Mouse (Mus musculus): ENCODE data around the gene Foxn2. TPM values are rescaled to one million over a fixed set of nuclear protein-coding genes. Genes with fewer than 3 reads are reported as not detected.

Foxn2 gene
- polyA plus RNA-seq, 1 experiment from 2014 or later: 14.6 TPM

DNA sequence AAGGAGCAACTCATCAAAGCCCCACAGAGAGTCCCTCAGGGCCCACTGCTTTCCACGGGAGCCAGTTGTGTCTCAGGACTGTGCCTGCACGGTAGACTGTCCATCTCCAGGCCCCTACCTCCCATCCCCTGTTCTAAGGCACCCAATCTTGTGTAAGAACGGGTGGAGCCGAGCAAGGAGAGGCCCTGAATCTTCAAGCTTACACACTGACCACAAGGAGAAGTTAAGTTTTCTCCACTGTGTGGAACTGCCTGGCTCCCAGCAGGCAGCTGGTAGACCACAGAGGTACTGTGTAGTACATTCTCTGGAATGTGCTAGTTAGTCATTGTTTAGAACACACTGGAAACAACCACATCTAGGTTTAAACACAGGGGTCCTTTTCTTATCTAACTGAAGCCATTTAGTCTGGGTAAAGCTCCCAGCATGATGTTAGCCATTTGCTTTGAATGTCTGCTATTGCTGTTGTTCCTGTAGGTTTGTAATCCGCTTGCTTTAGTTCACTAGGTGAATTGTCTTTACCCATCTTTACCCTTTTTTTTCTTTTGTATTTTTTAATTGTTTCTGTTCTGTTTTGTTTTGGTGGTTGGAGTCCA is 57.7 kb downstream of the Foxn2 start:
- Histone ChIP-seq H3K27me3 (replicated peaks; ENCODE audit: control insufficient read depth, insufficient read depth, low read length) (no peaks in the 10 kb centered on the region), H3K9ac (ENCODE audit: low read depth, low read length) (no peak overlapping the region), H3K9me3 (ENCODE audit: control insufficient read depth, low read length) (no peaks in the 10 kb centered on the region), H3K4me1 (ENCODE audit: control insufficient read depth, insufficient read depth, low read length) (no peaks in the 10 kb centered on the region), H3K4me2 (ENCODE audit: low read depth, low read length) (no peak overlapping the region), H3K4me3 (ENCODE audit: low read length) (no peak overlapping the region), H3K36me3 (ENCODE audit: control insufficient read depth, insufficient read depth, low read length) (0 out of 2 replicates have a peak, but pooled peaks cover 7% of the 10 kb centered on the region), H3K27ac (ENCODE audit: low read length) (no peak overlapping the region)
- ATAC-seq: no peak
- 83% methylated on average over 5 of the region's 5 CpGs for WGBS

DNA sequence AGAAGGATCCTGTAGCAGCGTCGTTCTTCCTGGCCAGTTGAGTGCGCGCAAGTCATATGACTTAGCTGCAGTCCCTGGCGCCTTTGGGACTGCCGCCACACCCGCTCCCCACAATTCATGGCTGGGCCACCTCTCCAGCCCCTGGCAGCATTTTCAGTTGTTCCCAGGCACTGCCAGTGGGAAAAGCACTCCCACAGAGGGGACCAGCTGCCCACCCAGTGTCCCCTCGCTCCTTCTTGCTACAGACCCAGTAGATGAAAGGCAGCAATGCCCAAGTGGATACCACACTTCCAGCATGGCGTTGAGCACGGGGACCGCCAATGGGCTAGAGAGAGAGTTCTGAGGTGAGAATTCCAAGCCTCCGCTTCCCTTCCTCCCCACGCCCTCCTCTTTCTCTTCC is 63.5 kb downstream of the Foxn2 start:
- no peak overlapping the region for H3K4me3 ChIP-seq (ENCODE audit: low read length)
- no peak overlapping the region for H3K4me2 ChIP-seq (ENCODE audit: low read depth, low read length)
- no peaks in the 10 kb centered on the region for H3K9me3 ChIP-seq (ENCODE audit: control insufficient read depth, low read length)
- H3K36me3 ChIP-seq (ENCODE audit: control insufficient read depth, insufficient read depth, low read length): 0 out of 2 replicates have a peak, but pooled peaks cover 7% of the 10 kb centered on the region
- H3K27ac ChIP-seq (ENCODE audit: low read length): peak overlapping the region; percentile 46; the same call in 1 of the 2 replicates
- WGBS: 91% methylated on average over 13 of the region's 13 CpGs
- H3K4me1 ChIP-seq (ENCODE audit: control insufficient read depth, insufficient read depth, low read length): peaks cover 8% of the 10 kb centered on the region; the same call in 1 of the 2 replicates
- H3K9ac ChIP-seq (ENCODE audit: low read depth, low read length): no peak overlapping the region
- ATAC-seq: no peak
- no peaks in the 10 kb centered on the region for H3K27me3 ChIP-seq (replicated peaks; ENCODE audit: control insufficient read depth, insufficient read depth, low read length)

DNA sequence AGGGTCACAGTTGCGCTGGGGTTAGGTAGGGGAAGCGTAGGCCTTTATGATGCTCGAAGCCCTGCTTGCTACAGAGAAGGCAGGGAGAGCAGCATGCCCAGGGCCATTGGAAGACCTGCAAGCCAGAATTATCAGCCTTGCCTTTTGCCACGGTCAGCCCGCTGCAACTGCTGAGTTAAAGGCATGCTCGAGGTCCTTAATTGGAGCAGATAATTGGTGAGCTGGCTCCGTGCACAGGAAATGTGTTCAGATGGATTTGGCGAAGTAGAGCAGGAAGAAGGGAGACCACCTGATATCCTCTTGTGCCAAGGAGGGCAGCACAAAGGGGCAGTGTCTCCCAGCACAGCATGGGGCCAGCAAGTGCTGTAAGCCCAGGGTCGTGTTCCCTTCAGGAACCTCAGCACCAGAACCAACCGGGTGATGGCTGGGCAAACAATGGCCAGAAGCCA is 64.8 kb downstream of the Foxn2 start:
- Histone ChIP-seq H3K9me3 (ENCODE audit: control insufficient read depth, low read length) (no peaks in the 10 kb centered on the region), H3K36me3 (ENCODE audit: control insufficient read depth, insufficient read depth, low read length) (0 out of 2 replicates have a peak, but pooled peaks cover 2% of the 10 kb centered on the region), H3K9ac (ENCODE audit: low read depth, low read length) (no peak overlapping the region), H3K4me2 (ENCODE audit: low read depth, low read length) (no peak overlapping the region), H3K27me3 (replicated peaks; ENCODE audit: control insufficient read depth, insufficient read depth, low read length) (no peaks in the 10 kb centered on the region), H3K27ac (ENCODE audit: low read length) (peak overlapping the region; percentile 20; the same call in 1 of the 2 replicates), H3K4me1 (ENCODE audit: control insufficient read depth, insufficient read depth, low read length) (peaks cover 9% of the 10 kb centered on the region; the same call in 1 of the 2 replicates), H3K4me3 (ENCODE audit: low read length) (no peak overlapping the region)
- 45% methylated on average over 10 of the region's 10 CpGs for WGBS
- no peak for ATAC-seq

DNA sequence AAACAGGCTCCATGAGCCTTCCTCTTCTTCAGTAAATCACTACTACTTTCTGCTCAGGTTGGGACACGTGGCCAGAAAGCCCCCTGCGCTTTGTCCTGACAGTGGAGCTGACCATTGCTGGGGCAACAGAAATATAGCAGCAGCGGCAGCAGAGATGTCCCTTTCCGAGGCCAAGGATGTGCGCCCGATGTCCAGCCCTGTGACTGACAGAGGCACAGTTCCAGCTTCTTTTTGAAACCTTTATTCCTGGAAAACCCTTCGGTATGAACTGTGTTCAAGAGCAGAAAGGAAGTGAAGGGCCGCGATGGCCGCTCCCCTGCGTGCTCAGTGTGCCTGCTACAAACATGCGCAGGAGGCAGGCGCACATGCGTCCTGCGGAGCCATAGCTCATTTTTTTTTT is 65.4 kb downstream of the Foxn2 start:
- Histone ChIP-seq H3K9me3 (ENCODE audit: control insufficient read depth, low read length) (no peaks in the 10 kb centered on the region), H3K27ac (ENCODE audit: low read length) (no peak overlapping the region), H3K4me1 (ENCODE audit: control insufficient read depth, insufficient read depth, low read length) (peaks cover 9% of the 10 kb centered on the region; the same call in 1 of the 2 replicates), H3K9ac (ENCODE audit: low read depth, low read length) (no peak overlapping the region), H3K4me2 (ENCODE audit: low read depth, low read length) (no peak overlapping the region), H3K27me3 (replicated peaks; ENCODE audit: control insufficient read depth, insufficient read depth, low read length) (no peaks in the 10 kb centered on the region), H3K36me3 (ENCODE audit: control insufficient read depth, insufficient read depth, low read length) (no peaks in the 10 kb centered on the region), H3K4me3 (ENCODE audit: low read length) (no peak overlapping the region)
- 92% methylated on average over 15 of the region's 15 CpGs for WGBS
- no peak for ATAC-seq

DNA sequence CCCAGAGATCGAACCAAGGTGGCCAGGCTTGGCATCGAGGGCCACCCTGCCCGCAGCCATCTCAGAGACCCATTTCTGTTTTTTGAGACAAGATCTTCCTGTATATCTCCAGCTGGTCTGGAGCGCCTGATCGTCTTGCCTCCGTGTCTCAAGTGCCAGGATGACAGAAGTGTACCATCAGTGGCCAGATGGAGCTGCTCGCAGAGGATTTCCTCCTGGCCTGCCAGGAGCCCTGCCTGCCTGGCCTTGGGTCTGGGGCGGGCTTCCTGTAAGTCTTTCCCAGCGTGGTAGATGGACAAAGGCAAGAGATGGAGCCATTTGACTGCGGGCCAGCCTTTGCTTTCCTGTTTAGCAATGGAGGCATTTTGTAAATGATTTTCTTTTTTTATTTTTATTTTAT is 66.9 kb downstream of the Foxn2 start:
- no peak overlapping the region for H3K4me2 ChIP-seq (ENCODE audit: low read depth, low read length)
- H3K9me3 ChIP-seq (ENCODE audit: control insufficient read depth, low read length): no peaks in the 10 kb centered on the region
- peaks cover 9% of the 10 kb centered on the region; the same call in 1 of the 2 replicates for H3K4me1 ChIP-seq (ENCODE audit: control insufficient read depth, insufficient read depth, low read length)
- WGBS: 80% methylated on average over 10 of the region's 10 CpGs
- no peaks in the 10 kb centered on the region for H3K36me3 ChIP-seq (ENCODE audit: control insufficient read depth, insufficient read depth, low read length)
- H3K4me3 ChIP-seq (ENCODE audit: low read length): no peak overlapping the region
- H3K27me3 ChIP-seq (replicated peaks; ENCODE audit: control insufficient read depth, insufficient read depth, low read length): no peaks in the 10 kb centered on the region
- H3K9ac ChIP-seq (ENCODE audit: low read depth, low read length): no peak overlapping the region
- no peak for ATAC-seq
- no peak overlapping the region for H3K27ac ChIP-seq (ENCODE audit: low read length)

DNA sequence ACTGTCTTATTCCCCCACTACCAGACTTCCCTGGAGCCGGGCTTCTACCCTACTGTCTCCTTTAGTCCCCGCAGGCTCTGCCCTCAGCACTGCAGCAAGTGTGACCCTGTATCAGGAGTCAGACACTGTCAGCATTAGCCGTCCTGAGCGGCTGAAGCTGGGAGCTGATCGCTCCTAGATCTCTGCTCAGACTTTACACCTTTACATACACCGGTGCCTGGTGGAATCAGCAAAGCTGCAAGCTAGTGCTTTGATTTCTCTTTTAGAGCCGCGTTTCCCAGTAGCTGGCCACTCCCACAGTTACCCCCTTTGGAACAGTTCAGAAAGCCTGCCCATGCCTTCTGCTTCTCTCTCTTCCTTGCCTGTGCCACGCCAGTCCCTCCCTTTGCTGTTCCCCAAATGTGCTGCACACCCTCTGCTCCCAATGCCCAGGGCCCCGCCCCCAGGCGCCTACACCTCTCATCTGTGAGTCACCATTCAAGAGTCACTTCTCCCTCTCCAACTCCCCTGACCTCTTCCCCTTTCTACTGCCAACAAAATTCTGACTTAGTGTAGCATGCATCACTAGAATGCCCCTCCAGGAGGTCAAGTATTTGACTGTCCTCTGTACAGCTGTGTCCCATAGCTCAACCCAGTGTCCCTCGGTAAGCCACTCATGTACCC is 68.5 kb downstream of the Foxn2 start:
- peak overlapping the region; percentile 49 for H3K4me2 ChIP-seq (ENCODE audit: low read depth, low read length)
- peaks cover 9% of the 10 kb centered on the region; the same call in 1 of the 2 replicates for H3K4me1 ChIP-seq (ENCODE audit: control insufficient read depth, insufficient read depth, low read length)
- H3K27me3 ChIP-seq (replicated peaks; ENCODE audit: control insufficient read depth, insufficient read depth, low read length): no peaks in the 10 kb centered on the region
- peak overlapping the region; percentile 53 for H3K9ac ChIP-seq (ENCODE audit: low read depth, low read length)
- ATAC-seq: peak; percentile 73
- 25% methylated on average over 12 of the region's 12 CpGs for WGBS
- H3K9me3 ChIP-seq (ENCODE audit: control insufficient read depth, low read length): no peaks in the 10 kb centered on the region
- H3K4me3 ChIP-seq (ENCODE audit: low read length): no peak overlapping the region
- H3K27ac ChIP-seq (ENCODE audit: low read length): no peak overlapping the region
- no peaks in the 10 kb centered on the region for H3K36me3 ChIP-seq (ENCODE audit: control insufficient read depth, insufficient read depth, low read length)

DNA sequence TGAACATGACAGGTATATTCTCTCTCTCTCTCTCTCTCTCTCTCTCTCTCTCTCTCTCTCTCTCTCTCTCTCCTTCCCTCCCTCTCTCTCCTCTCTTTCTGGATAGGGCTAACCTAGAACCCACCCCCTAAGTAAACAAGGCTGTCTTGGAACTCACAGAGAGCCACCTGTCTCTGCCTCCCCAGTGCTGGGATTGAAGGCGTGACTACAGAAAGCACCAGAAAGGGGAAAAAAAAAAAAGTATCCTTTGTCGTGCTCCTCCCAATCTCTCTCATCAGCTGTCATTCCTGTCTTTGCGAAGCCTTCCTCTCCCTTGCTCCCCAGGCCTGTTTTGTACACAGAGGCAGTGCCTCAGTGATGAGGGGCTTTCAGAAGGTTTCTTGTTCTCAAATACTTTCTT is 69.5 kb downstream of the Foxn2 start:
- ATAC-seq: no peak
- Histone ChIP-seq H3K9me3 (ENCODE audit: control insufficient read depth, low read length) (no peaks in the 10 kb centered on the region), H3K27me3 (replicated peaks; ENCODE audit: control insufficient read depth, insufficient read depth, low read length) (no peaks in the 10 kb centered on the region), H3K9ac (ENCODE audit: low read depth, low read length) (no peak overlapping the region), H3K36me3 (ENCODE audit: control insufficient read depth, insufficient read depth, low read length) (no peaks in the 10 kb centered on the region), H3K4me2 (ENCODE audit: low read depth, low read length) (no peak overlapping the region), H3K27ac (ENCODE audit: low read length) (no peak overlapping the region), H3K4me1 (ENCODE audit: control insufficient read depth, insufficient read depth, low read length) (peaks cover 9% of the 10 kb centered on the region; the same call in 1 of the 2 replicates), H3K4me3 (ENCODE audit: low read length) (no peak overlapping the region)
- 79% methylated on average over 3 of the region's 3 CpGs for WGBS

DNA sequence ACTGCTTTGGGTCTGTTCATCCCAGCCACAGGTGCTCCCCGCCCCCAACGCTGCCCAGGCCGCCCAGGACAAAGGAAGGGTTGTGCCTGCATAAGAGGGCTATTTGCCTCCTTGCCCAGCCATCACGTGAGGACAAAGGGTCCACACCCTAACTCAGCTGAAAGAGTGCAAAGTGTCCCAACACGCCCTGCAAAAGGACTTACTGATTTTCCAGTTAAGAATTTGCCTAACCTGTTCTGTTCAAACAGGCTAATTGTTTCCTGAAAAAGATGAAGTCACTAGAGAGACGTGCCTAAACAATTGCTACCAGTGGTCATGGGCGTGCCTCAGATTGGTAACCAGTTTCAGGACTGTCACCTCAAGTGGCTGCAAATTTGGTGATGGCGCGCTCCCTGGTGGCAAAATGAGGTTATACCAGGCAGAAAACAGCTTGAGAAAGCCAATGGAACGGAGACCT is 70.6 kb downstream of the Foxn2 start:
- Histone ChIP-seq H3K36me3 (ENCODE audit: control insufficient read depth, insufficient read depth, low read length) (no peaks in the 10 kb centered on the region), H3K4me2 (ENCODE audit: low read depth, low read length) (no peak overlapping the region), H3K27ac (ENCODE audit: low read length) (no peak overlapping the region), H3K9me3 (ENCODE audit: control insufficient read depth, low read length) (no peaks in the 10 kb centered on the region), H3K4me3 (ENCODE audit: low read length) (no peak overlapping the region), H3K27me3 (replicated peaks; ENCODE audit: control insufficient read depth, insufficient read depth, low read length) (no peaks in the 10 kb centered on the region), H3K9ac (ENCODE audit: low read depth, low read length) (no peak overlapping the region), H3K4me1 (ENCODE audit: control insufficient read depth, insufficient read depth, low read length) (peaks cover 9% of the 10 kb centered on the region; the same call in 1 of the 2 replicates)
- peak; percentile 70 for ATAC-seq
- 22% methylated on average over 10 of the region's 10 CpGs for WGBS

DNA sequence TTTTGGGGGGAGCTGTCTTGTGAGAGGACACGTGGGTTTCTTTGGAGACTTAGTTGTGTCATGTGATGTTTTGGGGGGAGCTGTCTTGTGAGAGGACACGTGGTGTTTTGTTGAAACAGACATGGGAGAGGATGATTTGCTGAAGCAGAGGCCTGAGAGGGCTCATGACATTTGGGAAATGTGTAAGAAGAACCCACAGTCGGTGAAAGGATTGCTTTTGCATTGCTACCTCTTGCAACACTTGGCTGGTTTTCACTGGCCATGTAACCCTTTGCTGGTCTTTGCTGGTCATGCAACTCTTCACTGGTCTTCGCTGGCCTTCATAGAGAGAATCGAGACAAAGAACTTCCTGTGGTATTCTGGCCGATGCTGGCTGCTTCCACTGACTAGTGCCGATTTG is 76.0 kb downstream of the Foxn2 start:
- 79% methylated on average over 7 of the region's 7 CpGs for WGBS
- Histone ChIP-seq H3K4me1 (ENCODE audit: control insufficient read depth, insufficient read depth, low read length) (no peaks in the 10 kb centered on the region), H3K4me3 (ENCODE audit: low read length) (no peak overlapping the region), H3K4me2 (ENCODE audit: low read depth, low read length) (no peak overlapping the region), H3K9me3 (ENCODE audit: control insufficient read depth, low read length) (no peaks in the 10 kb centered on the region), H3K27me3 (replicated peaks; ENCODE audit: control insufficient read depth, insufficient read depth, low read length) (no peaks in the 10 kb centered on the region), H3K9ac (ENCODE audit: low read depth, low read length) (no peak overlapping the region), H3K36me3 (ENCODE audit: control insufficient read depth, insufficient read depth, low read length) (no peaks in the 10 kb centered on the region), H3K27ac (ENCODE audit: low read length) (no peak overlapping the region)
- no peak for ATAC-seq
